Mouse (Mus musculus) adrenal gland, postnatal 14 days (tissue): ENCODE measurements at regions not wholly inside any gene's neighbourhood (a gene's known extent, or its start where the extent isn't known, plus 50 kb on each side); places are given as distances from the start of the nearest gene placed in this dataset.

ENCODE experiments used
- DNase-seq: peaks from one replicate; pipeline ENCODE4 v3.0.0; 2021; ENCODE audit warnings: mixed read lengths

DNA sequence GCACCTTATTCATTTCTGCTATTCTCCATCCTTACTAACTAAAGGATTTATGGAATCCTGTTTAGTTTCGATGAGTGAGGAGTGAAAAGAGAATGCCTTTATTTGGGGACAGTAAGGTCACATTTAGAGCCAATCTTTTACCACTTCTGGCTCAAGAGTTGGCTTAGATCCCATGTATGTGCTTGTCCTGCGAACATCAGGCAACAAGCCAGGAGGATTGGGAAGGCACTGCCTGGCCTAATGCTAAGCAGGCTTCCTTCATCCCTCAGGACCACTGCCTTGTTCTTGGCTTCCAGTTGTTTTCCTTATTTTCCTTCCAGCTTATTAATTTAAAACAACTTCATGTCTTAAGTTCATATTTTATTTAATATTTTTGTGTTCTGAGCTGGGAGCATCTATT is 442.9 kb downstream of the Vgll3 start:
- DNase-seq = peak; percentile 7

DNA sequence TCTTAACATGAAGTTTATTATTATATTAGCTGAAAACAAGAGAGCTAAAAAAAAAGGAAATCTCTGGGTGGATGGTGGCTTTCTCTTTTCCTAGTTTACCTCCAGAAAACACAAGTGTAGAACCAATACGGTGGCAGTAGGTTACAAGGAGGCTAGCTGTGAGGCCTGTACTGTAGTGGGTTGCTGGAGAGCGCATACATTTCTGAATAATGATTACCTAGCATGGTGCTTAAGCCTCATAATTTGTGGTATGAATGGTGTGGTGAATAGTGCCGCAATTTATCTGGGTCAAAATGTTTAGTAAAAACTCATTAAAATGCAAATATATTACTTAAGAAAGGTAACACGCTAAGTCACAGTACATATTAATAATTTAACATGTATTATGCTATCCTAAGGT is 453.9 kb downstream of the Vgll3 start:
- DNase-seq = no peak

DNA sequence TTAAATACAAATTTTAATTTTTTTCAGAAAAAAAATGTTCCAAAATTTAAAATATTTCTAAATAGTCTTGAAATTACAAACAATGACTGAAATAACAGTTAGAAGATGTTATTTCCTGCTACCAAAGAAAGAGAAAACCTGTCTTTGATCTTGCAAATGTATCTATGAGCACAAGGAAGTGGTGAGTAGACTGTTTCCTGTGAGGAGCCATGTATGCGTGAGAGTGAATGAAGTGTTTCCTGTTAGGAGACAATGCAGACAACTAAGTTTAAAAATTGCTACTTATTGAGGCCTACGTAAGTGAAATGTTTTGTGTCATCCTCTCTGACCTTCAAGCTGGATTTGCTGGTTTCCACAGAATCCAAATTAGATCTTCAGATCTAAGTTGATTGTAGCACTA is 461.6 kb downstream of the Vgll3 start:
- no peak for DNase-seq
